Mouse (Mus musculus): ENCODE data around the gene Mcoln1. TPM values are rescaled to one million over a fixed set of nuclear protein-coding genes. Genes with fewer than 3 reads are reported as not detected.

Gene Mcoln1
- polyA plus RNA-seq, 1 experiment from 2014 or later: 105 TPM

- peak overlapping the region; percentile 82 for H3K27ac ChIP-seq (ENCODE audit: low read depth, low read length)
- no peaks in the 10 kb centered on the region for H3K9me3 ChIP-seq (ENCODE audit: control insufficient read depth)
- TF ChIP-seq CTCF (IDR thresholded peaks at IDR 0.05; ENCODE audit: low read depth): no peak
- no peaks in the 10 kb centered on the region for H3K4me1 ChIP-seq (replicated peaks; ENCODE audit: control insufficient read depth, insufficient read depth, low read length)
- H3K36me3 ChIP-seq (ENCODE audit: control insufficient read depth, insufficient read depth): peaks cover 67% of the 10 kb centered on the region
- 62% methylated on average over 6 of the region's 6 CpGs for WGBS
- H3K27me3 ChIP-seq (replicated peaks; ENCODE audit: control insufficient read depth, insufficient read depth, low read length): no peaks in the 10 kb centered on the region
- H3K4me2 ChIP-seq (replicated peaks; ENCODE audit: low read depth): no peak overlapping the region
- no peak overlapping the region for H3K9ac ChIP-seq (ENCODE audit: low read depth, low read length)
- ATAC-seq: peak; percentile 75
- no peak overlapping the region for H3K4me3 ChIP-seq (ENCODE audit: low read depth, low read length)
Measured at GRCm38 (mm10) chr8:3507979-3508754, 7.9 kb downstream of the Mcoln1 start.

GRCm38 (mm10) chr8:3514681-3515247, 14.5 kb downstream of the Mcoln1 start:
- H3K36me3 ChIP-seq (ENCODE audit: control insufficient read depth, insufficient read depth): peaks cover 45% of the 10 kb centered on the region
- H3K9me3 ChIP-seq (ENCODE audit: control insufficient read depth): no peaks in the 10 kb centered on the region
- WGBS: 36% methylated on average over 13 of the region's 13 CpGs
- no peak for TF ChIP-seq CTCF (IDR thresholded peaks at IDR 0.05; ENCODE audit: low read depth)
- H3K4me1 ChIP-seq (replicated peaks; ENCODE audit: control insufficient read depth, insufficient read depth, low read length): no peaks in the 10 kb centered on the region
- peak overlapping the region; percentile 76 for H3K4me3 ChIP-seq (ENCODE audit: low read depth, low read length)
- H3K9ac ChIP-seq (ENCODE audit: low read depth, low read length): peak overlapping the region; percentile 58
- peak overlapping the region; percentile 91 for H3K4me2 ChIP-seq (replicated peaks; ENCODE audit: low read depth)
- peak overlapping the region; percentile 86; the same call in 1 of the 2 replicates for H3K27ac ChIP-seq (ENCODE audit: low read depth, low read length)
- H3K27me3 ChIP-seq (replicated peaks; ENCODE audit: control insufficient read depth, insufficient read depth, low read length): no peaks in the 10 kb centered on the region
- no peak for ATAC-seq

GRCm38 (mm10) chr8:3515260-3515671, 15.0 kb downstream of the Mcoln1 start, which contains the start of gene Pnpla6:
Gene Pnpla6, plus strand, starts transcription at chr8:3515384.
- peak within 1 kb of the TSS; percentile 76 for H3K4me3 ChIP-seq (ENCODE audit: low read depth, low read length)
- H3K27me3 ChIP-seq (replicated peaks; ENCODE audit: control insufficient read depth, insufficient read depth, low read length): no peaks in the 10 kb centered on the region
- peak within 1 kb of the TSS; percentile 86 for H3K27ac ChIP-seq (ENCODE audit: low read depth, low read length)
- peak within 1 kb of the TSS; percentile 91 for H3K4me2 ChIP-seq (replicated peaks; ENCODE audit: low read depth)
- H3K9me3 ChIP-seq (ENCODE audit: control insufficient read depth): no peaks in the 10 kb centered on the region
- peaks cover 40% of the 10 kb centered on the region; the same call in 1 of the 2 replicates for H3K36me3 ChIP-seq (ENCODE audit: control insufficient read depth, insufficient read depth)
- no peak for TF ChIP-seq CTCF (IDR thresholded peaks at IDR 0.05; ENCODE audit: low read depth)
- under 1% methylated on average over 25 of the region's 25 CpGs for WGBS
- peak; percentile 69 for ATAC-seq
- H3K9ac ChIP-seq (ENCODE audit: low read depth, low read length): peak within 1 kb of the TSS; percentile 58
- H3K4me1 ChIP-seq (replicated peaks; ENCODE audit: control insufficient read depth, insufficient read depth, low read length): no peaks in the 10 kb centered on the region

GRCm38 (mm10) chr8:3515771-3516417, 15.6 kb downstream of the Mcoln1 start:
- TF ChIP-seq CTCF (IDR thresholded peaks at IDR 0.05; ENCODE audit: low read depth): 0 out of 2 replicates have a peak, but pooled peaks have one; percentile 0
- peaks cover 34% of the 10 kb centered on the region; the same call in 1 of the 2 replicates for H3K36me3 ChIP-seq (ENCODE audit: control insufficient read depth, insufficient read depth)
- WGBS: under 1% methylated on average over 25 of the region's 25 CpGs
- H3K27me3 ChIP-seq (replicated peaks; ENCODE audit: control insufficient read depth, insufficient read depth, low read length): no peaks in the 10 kb centered on the region
- H3K9me3 ChIP-seq (ENCODE audit: control insufficient read depth): no peaks in the 10 kb centered on the region
- ATAC-seq: peak; percentile 55
- peak overlapping the region; percentile 76 for H3K4me3 ChIP-seq (ENCODE audit: low read depth, low read length)
- H3K9ac ChIP-seq (ENCODE audit: low read depth, low read length): peak overlapping the region; percentile 58
- H3K27ac ChIP-seq (ENCODE audit: low read depth, low read length): peak overlapping the region; percentile 86
- peak overlapping the region; percentile 91 for H3K4me2 ChIP-seq (replicated peaks; ENCODE audit: low read depth)
- H3K4me1 ChIP-seq (replicated peaks; ENCODE audit: control insufficient read depth, insufficient read depth, low read length): no peaks in the 10 kb centered on the region

- Histone ChIP-seq H3K27me3 (replicated peaks; ENCODE audit: control insufficient read depth, insufficient read depth, low read length) (no peaks in the 10 kb centered on the region), H3K27ac (ENCODE audit: low read depth, low read length) (peak overlapping the region; percentile 86), H3K9me3 (ENCODE audit: control insufficient read depth) (no peaks in the 10 kb centered on the region), H3K4me2 (replicated peaks; ENCODE audit: low read depth) (peak overlapping the region; percentile 91), H3K4me3 (ENCODE audit: low read depth, low read length) (peak overlapping the region; percentile 76), H3K4me1 (replicated peaks; ENCODE audit: control insufficient read depth, insufficient read depth, low read length) (no peaks in the 10 kb centered on the region), H3K9ac (ENCODE audit: low read depth, low read length) (peak overlapping the region; percentile 58), H3K36me3 (ENCODE audit: control insufficient read depth, insufficient read depth) (peaks cover 34% of the 10 kb centered on the region)
- 0% methylated on average over 36 of the region's 36 CpGs for WGBS
- no peak for TF ChIP-seq CTCF (IDR thresholded peaks at IDR 0.05; ENCODE audit: low read depth)
- ATAC-seq: peak; percentile 82
Measured at GRCm38 (mm10) chr8:3516450-3517116, 16.3 kb downstream of the Mcoln1 start.
